Mouse (Mus musculus) forebrain, embryonic 15.5 days (tissue): ENCODE measurements around the gene Cdk10. TPM values are rescaled to one million over a fixed set of nuclear protein-coding genes. Genes with fewer than 3 reads are reported as not detected.
"Not testable (repeated sequence)": the region's sequence is repeated elsewhere in the genome, so short reads cannot be mapped to it uniquely, and the experiment has no call there.

ENCODE experiments used
- ATAC-seq: fragments of 200-750 bp; cut with Nextera tagmentation; replicated peaks from 2 replicates; pipeline ENCODE4 v1.8.0; 2017; ENCODE audit warnings: mild to moderate bottlenecking, moderate TSS enrichment, moderate library complexity
- H3K27ac ChIP-seq: fragments of 300-500 bp; sonication (generic); replicated peaks from 2 replicates; pipeline ENCODE4 v1.5.1; 2015; ENCODE audit warnings: mild to moderate bottlenecking, inconsistent platforms
- H3K27me3 ChIP-seq: fragments of 300-500 bp; sonication (generic); 2 replicates; pipeline ENCODE4 v1.6.1; 2015; ENCODE audit warnings: inconsistent platforms
- H3K36me3 ChIP-seq: fragments of 300-500 bp; sonication (generic); 2 replicates; pipeline ENCODE4 v1.6.1; 2015; ENCODE audit warnings: mild to moderate bottlenecking, inconsistent platforms
- H3K4me1 ChIP-seq: fragments of 300-500 bp; sonication (generic); 2 replicates; pipeline ENCODE4 v1.6.1; 2015; ENCODE audit warnings: inconsistent platforms
- H3K4me2 ChIP-seq: fragments of 300-500 bp; sonication (generic); replicated peaks from 2 replicates; pipeline ENCODE4 v1.6.1; 2015; ENCODE audit warnings: mild to moderate bottlenecking, inconsistent platforms
- H3K4me3 ChIP-seq: fragments of 300-500 bp; sonication (generic); 2 replicates; pipeline ENCODE4 v1.5.1; 2015; ENCODE audit warnings: mild to moderate bottlenecking, inconsistent platforms
- H3K9ac ChIP-seq: fragments of 300-500 bp; sonication (generic); replicated peaks from 2 replicates; pipeline ENCODE4 v1.6.1; 2015; ENCODE audit warnings: mild to moderate bottlenecking, inconsistent platforms
- H3K9me3 ChIP-seq: fragments of 300-500 bp; sonication (generic); 2 replicates; pipeline ENCODE4 v1.6.1; 2016; ENCODE audit warnings: inconsistent platforms
- WGBS: fragments of 180-500 bp; shearing (Covaris S2); methylation state at CpG from one replicate; pipeline ENCODE4 v1.1.7; 2015; ENCODE audit warnings: mixed read lengths; 5-methylcytosine and 5-hydroxymethylcytosine counted together
- polyA plus RNA-seq: library from polyadenylated mRNA; unstranded; fragments of >200 nt; fragmentation: Nextera tagmentation; extraction: Ambion mirVana; gene quantifications from 2 replicates; pipeline ENCODE4 v1.2.1, GENCODE M21; 2015

Gene Cdk10
- polyA plus RNA-seq, 1 experiment from 2014 or later: 45.9 TPM

DNA sequence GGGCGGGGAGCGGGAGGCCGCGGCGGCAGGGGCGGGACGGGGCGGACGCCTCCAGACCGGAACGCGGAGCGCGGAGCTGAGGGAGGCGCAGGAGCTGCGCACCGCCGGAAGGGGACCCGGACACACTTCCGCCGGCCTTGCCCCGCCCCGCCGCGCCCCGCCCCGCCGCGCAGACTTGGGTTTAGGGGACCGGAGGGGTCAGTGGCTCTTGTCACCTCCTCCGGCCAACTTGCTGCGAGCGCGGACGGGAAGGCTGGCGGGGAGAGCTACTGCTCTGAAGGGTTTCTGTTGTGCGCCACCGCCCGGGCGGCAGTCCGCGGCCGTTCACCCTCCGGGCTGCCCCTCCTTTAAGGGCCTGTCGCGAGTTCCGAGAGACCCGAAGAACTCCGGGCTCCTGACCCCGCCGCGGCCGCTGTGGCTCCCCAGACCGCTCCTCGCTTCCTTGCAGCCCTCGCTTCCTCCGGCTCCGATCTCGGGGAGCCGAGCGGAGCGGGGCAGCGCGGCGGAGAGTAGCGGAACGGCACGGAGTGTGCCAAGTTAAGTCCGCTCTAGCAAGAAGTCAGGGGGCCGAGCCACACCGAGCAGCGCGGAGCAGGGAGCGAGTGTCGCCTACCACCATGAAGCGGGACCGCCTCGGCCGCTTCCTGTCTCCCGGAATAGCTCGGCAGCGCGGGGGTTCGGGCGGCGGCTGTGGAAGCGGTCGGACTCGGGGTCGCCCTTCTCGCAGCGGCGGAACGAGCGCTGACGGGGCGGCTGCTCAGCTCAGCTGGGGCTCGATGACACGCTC, 29.6 kb downstream of the Cdk10 start, which contains the start of the genes Zfp276 and Vps9d1:
Zfp276 (plus strand) TSS at position 97 of the 787 bp plus-strand sequence.
Vps9d1 (minus strand) TSS at position 250 of the 787 bp plus-strand sequence.
- no peaks in the 10 kb centered on the region for H3K27me3 ChIP-seq
- peak within 1 kb of the TSS; percentile 87 for H3K4me3 ChIP-seq
- H3K9me3 ChIP-seq: no peaks in the 10 kb centered on the region
- H3K9ac ChIP-seq: peak within 1 kb of the TSS; percentile 97
- H3K27ac ChIP-seq: peak within 1 kb of the TSS; percentile 85
- peaks cover 52% of the 10 kb centered on the region for H3K36me3 ChIP-seq
- under 1% methylated on average over 95 of the region's 99 CpGs for WGBS
- peak within 1 kb of the TSS; percentile 79 for H3K4me2 ChIP-seq
- H3K4me1 ChIP-seq: peaks cover 22% of the 10 kb centered on the region
- peak; percentile 97 for ATAC-seq

GRCm38 (mm10) chr8:123255170-123255569, 30.5 kb downstream of the Cdk10 start:
- Histone ChIP-seq H3K27me3 (no peaks in the 10 kb centered on the region), H3K36me3 (peaks cover 52% of the 10 kb centered on the region), H3K9ac (peak overlapping the region; percentile 97), H3K4me1 (peaks cover 22% of the 10 kb centered on the region), H3K4me3 (peak overlapping the region; percentile 87), H3K27ac (no peak overlapping the region), H3K4me2 (peak overlapping the region; percentile 79), H3K9me3 (no peaks in the 10 kb centered on the region)
- WGBS: 68% methylated on average over 6 of the region's 6 CpGs
- ATAC-seq: no peak

DNA sequence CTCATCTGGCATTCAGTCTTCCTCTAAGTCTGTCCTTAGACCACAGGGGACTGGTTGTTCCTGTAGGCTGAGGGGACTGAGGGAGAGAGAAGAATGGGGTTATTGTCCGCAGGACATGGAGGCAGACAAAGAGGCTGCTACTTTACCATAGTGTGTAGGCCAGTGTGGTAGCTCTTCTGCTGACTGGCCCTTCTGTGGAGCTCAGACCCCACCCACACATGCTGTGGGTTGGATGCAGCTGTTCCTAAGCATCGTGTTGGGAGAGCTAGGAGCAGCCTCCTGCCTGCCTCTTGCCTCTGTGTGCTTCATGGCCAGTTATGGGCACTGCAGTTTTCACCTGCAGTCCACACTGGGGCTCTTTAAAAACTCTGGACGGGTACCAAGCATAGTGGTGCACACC, 32.5 kb downstream of the Cdk10 start:
- Histone ChIP-seq H3K36me3 (peaks cover 48% of the 10 kb centered on the region), H3K27me3 (no peaks in the 10 kb centered on the region), H3K9ac (no peak overlapping the region), H3K9me3 (no peaks in the 10 kb centered on the region), H3K4me1 (peaks cover 22% of the 10 kb centered on the region), H3K4me3 (no peak overlapping the region), H3K4me2 (no peak overlapping the region), H3K27ac (no peak overlapping the region)
- no peak for ATAC-seq
- 83% methylated on average over 3 of the region's 3 CpGs for WGBS

- Histone ChIP-seq H3K36me3 (peaks cover 50% of the 10 kb centered on the region), H3K4me1 (peaks cover 21% of the 10 kb centered on the region)
- H3K4me3 ChIP-seq, H3K4me2 ChIP-seq, H3K27me3 ChIP-seq, H3K9me3 ChIP-seq, ATAC-seq, H3K27ac ChIP-seq, H3K9ac ChIP-seq: not testable (repeated sequence)
- 92% methylated on average over 8 of the region's 8 CpGs for WGBS
Observed at GRCm38 (mm10) chr8:123257593-123257992, 33.0 kb downstream of the Cdk10 start.

GRCm38 (mm10) chr8:123267926-123268656, 43.4 kb downstream of the Cdk10 start:
- Histone ChIP-seq H3K27ac (no peak overlapping the region), H3K4me3 (no peak overlapping the region), H3K4me2 (no peak overlapping the region), H3K36me3 (peaks cover 67% of the 10 kb centered on the region), H3K4me1 (no peaks in the 10 kb centered on the region), H3K27me3 (no peaks in the 10 kb centered on the region), H3K9me3 (no peaks in the 10 kb centered on the region), H3K9ac (no peak overlapping the region)
- ATAC-seq: no peak
- WGBS: 91% methylated on average over 14 of the region's 14 CpGs

GRCm38 (mm10) chr8:123271147-123271546, 46.5 kb downstream of the Cdk10 start:
- ATAC-seq: no peak
- Histone ChIP-seq H3K4me2 (no peak overlapping the region), H3K4me1 (no peaks in the 10 kb centered on the region), H3K9me3 (no peaks in the 10 kb centered on the region), H3K4me3 (no peak overlapping the region), H3K27me3 (no peaks in the 10 kb centered on the region), H3K36me3 (peaks cover 44% of the 10 kb centered on the region), H3K27ac (no peak overlapping the region), H3K9ac (no peak overlapping the region)
- WGBS: 94% methylated on average over 10 of the region's 10 CpGs

DNA sequence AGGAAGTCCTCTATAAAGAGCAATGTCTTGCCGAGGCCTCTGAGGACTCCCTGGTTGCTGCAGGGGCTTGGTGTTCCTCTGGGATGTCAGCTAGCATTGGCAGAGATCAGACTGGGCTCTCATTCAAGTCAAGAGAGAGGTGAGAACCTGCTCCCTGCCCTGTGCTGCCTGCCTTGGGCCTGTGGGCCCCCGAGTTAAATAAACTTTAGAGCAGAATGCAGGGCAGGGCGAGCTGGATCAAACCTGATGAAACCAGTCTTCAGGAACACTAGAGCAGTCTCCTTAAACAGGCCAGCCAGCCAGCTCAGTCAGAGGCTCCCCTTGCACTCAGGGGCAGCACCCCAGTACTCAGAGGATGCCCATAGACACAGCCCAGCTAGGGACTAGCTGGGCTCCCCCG, 47.3 kb downstream of the Cdk10 start:
- no peaks in the 10 kb centered on the region for H3K27me3 ChIP-seq
- no peak overlapping the region for H3K27ac ChIP-seq
- H3K4me1 ChIP-seq: no peaks in the 10 kb centered on the region
- ATAC-seq: no peak
- H3K4me3 ChIP-seq: no peak overlapping the region
- H3K4me2 ChIP-seq: no peak overlapping the region
- 87% methylated on average over 4 of the region's 4 CpGs for WGBS
- peaks cover 37% of the 10 kb centered on the region for H3K36me3 ChIP-seq
- no peaks in the 10 kb centered on the region for H3K9me3 ChIP-seq
- H3K9ac ChIP-seq: no peak overlapping the region

DNA sequence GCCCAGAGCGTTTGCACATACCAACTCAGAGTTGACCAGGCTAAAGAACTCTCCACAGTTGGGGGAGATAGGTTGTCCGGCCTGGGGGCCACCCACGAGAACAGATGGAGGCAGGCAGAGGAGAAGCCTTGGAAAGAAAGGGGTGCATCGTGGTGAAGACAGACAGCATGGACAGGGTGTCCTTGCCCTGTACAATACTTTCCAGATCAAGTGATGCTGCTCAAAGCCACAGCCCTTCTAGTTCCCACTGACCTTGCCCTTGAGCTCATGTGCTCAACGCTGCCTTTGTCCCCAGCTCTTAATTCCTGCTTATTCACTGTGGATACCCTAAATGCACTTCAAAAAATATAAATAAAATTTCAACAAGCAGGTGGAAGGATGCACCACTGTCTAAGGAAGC, 49.8 kb downstream of the Cdk10 start:
- Histone ChIP-seq H3K27me3 (no peaks in the 10 kb centered on the region), H3K9me3 (no peaks in the 10 kb centered on the region), H3K4me2 (no peak overlapping the region), H3K4me1 (no peaks in the 10 kb centered on the region), H3K36me3 (peaks cover 11% of the 10 kb centered on the region), H3K27ac (no peak overlapping the region), H3K9ac (no peak overlapping the region), H3K4me3 (no peak overlapping the region)
- WGBS: 93% methylated on average over 5 of the region's 5 CpGs
- no peak for ATAC-seq

DNA sequence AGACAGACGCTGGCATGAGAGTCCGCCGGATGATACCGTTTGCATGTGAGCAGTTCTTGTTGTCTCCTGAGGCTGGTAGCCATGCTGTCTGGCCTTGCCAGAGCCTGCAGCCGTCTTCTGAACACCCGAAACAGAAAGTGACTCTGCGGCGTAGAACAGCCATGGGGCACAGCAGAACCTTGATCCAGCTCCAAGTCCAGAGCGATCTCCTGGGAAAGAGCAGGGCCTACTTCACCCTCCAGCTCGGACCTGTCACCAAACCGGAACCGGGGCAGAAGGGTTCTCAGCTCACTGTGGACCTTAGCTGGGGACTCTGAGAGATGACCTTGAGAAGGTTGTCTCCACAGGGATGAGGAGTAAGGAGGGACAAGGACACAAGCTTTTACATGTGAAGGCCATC, 50.5 kb downstream of the Cdk10 start:
- Histone ChIP-seq H3K4me2 (no peak overlapping the region), H3K9me3 (no peaks in the 10 kb centered on the region), H3K27ac (no peak overlapping the region), H3K4me3 (no peak overlapping the region), H3K36me3 (peaks cover 5% of the 10 kb centered on the region), H3K9ac (no peak overlapping the region), H3K4me1 (no peaks in the 10 kb centered on the region), H3K27me3 (no peaks in the 10 kb centered on the region)
- WGBS: 94% methylated on average over 12 of the region's 12 CpGs
- no peak for ATAC-seq

DNA sequence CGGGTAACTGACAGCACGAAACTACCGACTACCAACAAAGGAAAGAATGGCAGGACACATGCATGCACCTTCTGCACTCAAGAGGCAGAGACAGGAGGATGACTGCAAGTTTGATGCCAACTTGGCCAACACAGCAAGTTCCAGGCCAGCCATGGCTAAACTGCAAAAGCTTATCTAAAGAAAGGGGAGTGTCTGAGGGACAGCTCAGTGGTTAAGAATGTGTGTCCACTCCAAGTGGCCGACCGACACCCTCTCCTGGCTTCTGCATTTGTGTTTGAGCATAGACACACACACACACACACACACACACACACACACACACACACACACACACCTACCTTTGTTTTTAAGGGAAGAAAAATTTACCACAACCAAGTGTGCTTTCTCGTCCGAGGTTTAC, 53.8 kb downstream of the Cdk10 start:
- WGBS: 81% methylated on average over 7 of the region's 7 CpGs
- no peak overlapping the region for H3K4me3 ChIP-seq
- H3K9me3 ChIP-seq: no peaks in the 10 kb centered on the region
- H3K27me3 ChIP-seq: no peaks in the 10 kb centered on the region
- no peaks in the 10 kb centered on the region for H3K36me3 ChIP-seq
- no peak for ATAC-seq
- H3K4me1 ChIP-seq: no peaks in the 10 kb centered on the region
- H3K4me2 ChIP-seq: no peak overlapping the region
- no peak overlapping the region for H3K27ac ChIP-seq
- no peak overlapping the region for H3K9ac ChIP-seq

DNA sequence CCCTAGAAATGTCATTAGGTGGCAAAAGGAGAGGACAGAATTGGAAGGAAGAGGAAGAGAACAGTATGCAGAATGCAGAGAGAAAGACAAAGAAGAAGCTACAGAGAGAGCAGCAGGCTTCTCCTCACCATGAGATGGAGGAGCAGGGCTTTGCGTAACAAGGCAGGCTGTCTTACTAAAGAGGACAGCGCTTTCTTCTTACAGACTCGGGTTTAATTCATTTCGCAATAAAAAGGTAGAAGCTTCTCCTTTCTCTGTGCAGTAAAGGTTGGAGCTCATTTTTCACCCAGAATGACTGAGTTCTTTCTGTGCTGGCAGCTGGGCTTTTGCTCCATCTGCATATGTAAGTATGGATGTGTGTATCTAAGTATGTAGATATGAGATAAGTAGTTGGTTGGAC, 55.2 kb downstream of the Cdk10 start:
- Histone ChIP-seq H3K9me3 (no peaks in the 10 kb centered on the region), H3K9ac (no peak overlapping the region), H3K36me3 (no peaks in the 10 kb centered on the region), H3K27ac (no peak overlapping the region), H3K4me3 (no peak overlapping the region), H3K4me2 (no peak overlapping the region), H3K4me1 (no peaks in the 10 kb centered on the region), H3K27me3 (no peaks in the 10 kb centered on the region)
- WGBS: 95% methylated on average over 4 of the region's 4 CpGs
- no peak for ATAC-seq

DNA sequence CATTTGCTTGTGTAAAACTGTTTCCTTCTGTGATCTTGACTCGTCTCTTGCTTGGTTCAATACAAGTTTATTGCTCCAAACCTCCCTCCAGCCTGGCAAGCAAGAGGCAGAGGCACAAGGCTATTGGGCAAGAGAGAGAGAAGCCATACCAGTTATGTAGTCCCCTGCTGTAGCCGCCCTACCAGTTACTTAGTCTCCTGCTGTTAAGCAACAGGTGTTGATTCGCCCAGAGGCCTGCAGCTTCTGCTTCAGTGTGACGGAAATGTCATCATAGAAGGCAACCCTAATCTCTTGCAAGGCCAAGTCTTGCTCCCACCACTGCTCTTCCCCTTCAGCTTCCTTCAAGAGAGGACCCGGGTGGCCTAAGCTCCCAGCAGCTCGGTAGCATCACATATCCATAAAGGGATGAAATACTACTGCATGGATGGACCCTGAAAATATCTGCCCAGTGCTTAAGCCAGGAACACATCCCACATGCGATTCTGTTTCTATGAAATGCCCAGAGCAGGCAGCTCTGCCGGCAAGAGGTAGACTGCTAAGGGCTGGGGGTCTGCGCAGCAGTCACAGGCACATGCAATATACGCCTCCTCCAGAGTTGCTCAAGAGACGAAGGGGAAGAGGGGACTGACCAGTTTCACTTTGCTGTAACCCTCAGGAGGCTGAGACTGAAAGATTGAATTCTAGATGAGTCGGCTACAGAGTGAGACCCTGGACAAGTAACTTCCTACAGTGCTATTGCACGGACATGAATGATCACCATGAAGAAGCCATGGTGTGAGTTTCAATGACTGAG, 55.9 kb downstream of the Cdk10 start:
- no peaks in the 10 kb centered on the region for H3K27me3 ChIP-seq
- no peak for ATAC-seq
- H3K9ac ChIP-seq: no peak overlapping the region
- H3K27ac ChIP-seq: no peak overlapping the region
- no peaks in the 10 kb centered on the region for H3K36me3 ChIP-seq
- H3K4me3 ChIP-seq: no peak overlapping the region
- H3K4me2 ChIP-seq: no peak overlapping the region
- no peaks in the 10 kb centered on the region for H3K9me3 ChIP-seq
- WGBS: 93% methylated on average over 13 of the region's 13 CpGs
- no peaks in the 10 kb centered on the region for H3K4me1 ChIP-seq
